Mouse (Mus musculus): Measurements from ENCODE around the gene Ciita.

Gene Ciita

DNA sequence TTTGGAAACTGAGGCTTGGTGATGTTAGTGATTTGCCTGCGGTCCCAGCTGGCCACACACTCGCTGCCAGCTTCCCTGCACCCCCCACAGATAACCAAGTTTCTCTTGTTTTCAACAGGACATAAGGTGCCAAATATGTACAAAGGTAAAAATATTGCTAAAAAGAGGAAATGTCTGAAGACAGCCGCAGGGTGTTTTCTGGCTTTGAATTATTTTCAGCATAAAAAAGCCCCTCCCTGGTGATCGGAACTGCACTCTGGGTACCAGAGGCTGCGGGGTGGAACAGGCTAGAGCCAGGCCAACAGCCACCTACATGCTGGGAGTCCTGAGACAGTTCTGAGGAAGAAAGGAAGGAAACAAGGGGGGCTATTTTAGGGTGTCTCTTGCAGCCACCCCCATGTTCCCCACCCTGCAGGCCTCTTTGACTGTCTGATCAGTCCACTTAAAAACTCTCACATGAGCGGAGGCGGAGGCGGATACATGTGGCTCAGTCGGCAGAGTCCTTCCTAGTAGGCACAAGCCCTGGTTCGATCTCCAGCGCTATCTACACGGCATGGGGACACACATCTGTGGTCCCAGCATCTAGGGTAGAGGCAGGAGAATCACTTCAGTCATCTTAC lies 36.2 kb downstream of the Ciita start:
- in situ Hi-C loops (cut with MseI, MboI), result loop anchor here (5.0 to 25.0 kb wide), 2 partner anchors 89 to 429 kb away; no protein-coding TSS in a partner anchor

DNA sequence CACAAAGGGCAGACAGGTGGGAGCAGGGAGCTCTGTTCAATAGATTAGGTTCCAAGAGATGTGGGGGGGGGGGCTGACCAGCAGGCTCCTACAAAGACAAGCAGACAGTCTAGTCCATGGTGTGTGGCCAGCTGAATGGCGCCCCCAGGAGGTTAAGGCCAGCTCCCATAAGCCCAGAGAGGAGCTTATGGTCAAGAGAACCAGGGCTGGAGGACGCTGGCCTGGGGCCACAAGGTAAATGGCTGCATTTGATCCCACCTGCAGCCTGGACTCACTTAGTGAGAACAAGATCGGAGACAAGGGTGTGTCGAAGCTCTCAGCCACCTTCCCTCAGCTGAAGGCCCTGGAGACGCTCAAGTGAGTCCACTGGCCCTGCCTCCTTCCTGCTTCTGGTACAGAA lies 38.2 kb downstream of the Ciita start:
- in situ Hi-C loops (cut with MseI, MboI), result loop anchor here (5.0 to 25.0 kb wide), 2 partner anchors 91 to 431 kb away; no protein-coding TSS in a partner anchor

DNA sequence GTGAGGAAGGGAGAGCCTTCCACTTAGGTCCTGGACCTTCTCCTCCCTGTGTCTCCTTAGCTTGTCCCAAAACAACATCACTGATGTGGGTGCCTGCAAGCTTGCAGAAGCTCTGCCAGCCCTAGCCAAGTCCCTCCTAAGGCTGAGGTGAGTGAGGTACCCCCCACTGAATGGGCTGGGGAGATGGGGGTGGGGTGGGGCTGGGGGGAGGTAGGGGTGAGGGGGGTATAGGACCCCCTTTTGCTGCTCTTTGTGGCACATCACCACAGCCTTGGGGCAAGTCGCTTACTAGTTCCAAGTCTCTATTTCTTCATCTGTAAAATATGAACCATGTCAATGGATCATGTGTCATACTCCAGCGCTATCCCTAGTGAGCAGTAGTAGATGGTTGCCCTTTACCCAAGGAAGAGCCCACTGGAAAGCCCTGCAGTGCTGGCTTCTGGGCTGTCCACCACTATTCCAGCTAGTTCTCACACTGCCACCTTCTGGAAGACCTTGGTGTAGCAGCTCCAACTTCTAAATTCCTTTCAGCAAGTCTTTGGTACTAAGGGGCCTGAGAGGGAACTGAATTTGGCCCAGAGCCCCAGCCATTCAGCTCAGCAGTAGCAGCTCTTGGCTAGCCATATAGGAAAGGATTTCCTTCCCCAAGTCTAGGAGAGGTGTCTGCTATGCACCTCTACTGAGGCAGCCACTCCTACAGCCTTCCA lies 41.2 kb downstream of the Ciita start:
- in situ Hi-C loops (cut with MseI, MboI), result loop anchor here (10.0 to 25.0 kb wide), 2 partner anchors 246 to 434 kb away; no protein-coding TSS in a partner anchor

DNA sequence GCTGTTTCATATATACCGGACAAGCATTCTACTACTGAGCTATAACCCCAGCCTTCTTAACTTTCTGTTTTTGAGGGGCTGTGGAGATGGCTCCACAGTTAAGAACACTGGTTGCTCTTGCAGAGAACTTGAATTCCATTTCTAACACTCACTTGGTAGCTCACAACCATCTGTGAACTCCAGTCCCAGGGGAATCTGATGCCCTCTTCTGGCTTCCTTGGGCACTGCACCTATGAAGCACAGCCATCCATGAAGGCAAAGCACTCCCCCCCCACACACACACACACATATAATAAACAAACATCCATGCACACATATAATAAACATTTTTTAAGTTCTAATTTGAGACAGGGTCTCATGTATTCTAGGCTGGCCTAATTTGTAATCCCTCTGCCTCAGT lies 43.0 kb downstream of the Ciita start:
- in situ Hi-C loops (cut with MseI, MboI), result loop anchor here (10.0 to 25.0 kb wide), 2 partner anchors 248 to 436 kb away; no protein-coding TSS in a partner anchor

DNA sequence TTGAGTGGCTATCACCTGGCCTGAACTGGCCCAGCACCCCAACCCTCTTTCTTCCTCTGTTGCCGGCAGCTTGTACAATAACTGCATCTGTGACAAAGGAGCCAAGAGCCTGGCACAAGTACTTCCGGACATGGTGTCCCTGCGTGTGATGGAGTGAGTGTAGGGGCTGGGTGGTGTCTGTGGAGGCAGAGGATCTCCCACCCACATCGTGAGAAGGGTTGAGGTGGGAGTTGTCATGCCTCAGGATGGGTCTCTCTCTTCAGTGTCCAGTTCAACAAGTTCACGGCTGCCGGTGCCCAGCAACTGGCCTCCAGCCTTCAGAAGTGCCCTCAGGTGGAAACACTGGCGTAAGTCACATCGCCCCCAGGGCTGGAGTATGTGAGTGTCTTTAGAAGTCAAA lies 43.8 kb downstream of the Ciita start:
- in situ Hi-C loops (cut with MseI, MboI), result loop anchor here (10.0 to 25.0 kb wide), 2 partner anchors 249 to 436 kb away; no protein-coding TSS in a partner anchor

DNA sequence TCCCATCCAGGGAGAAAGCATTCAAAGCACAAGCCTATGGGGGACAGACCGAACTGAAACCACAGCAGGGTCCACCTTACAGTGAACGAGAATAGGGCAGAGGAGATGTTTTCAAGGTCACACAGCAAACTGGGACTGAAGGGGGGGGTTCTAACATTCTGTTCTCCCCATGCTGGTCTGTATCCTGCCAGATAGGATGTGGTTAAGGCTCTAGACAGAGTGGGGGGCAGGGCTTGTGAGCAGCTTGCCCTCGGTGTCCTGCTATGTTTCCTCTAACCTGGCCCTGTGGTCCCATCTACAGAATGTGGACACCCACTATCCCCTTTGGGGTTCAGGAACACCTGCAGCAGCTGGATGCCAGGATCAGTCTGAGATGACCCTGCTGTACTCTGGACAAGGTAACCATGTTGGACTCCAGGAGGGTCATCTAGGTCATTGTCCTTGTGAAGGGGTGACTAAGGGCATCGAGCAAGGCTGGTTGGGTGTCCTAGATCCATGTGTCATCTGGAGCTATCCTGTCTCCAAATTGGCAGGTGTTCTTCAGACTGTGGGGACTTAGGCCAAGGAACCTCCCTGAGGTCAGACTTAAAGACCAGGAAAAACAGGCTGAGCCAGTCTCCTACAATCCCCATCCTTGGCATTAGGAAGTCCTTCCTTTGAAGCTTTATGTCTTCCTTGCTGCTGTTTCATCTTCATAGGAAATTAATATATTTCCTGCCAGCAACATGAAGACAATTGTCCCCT lies 45.2 kb downstream of the Ciita start:
- in situ Hi-C loops (cut with MseI, MboI), result loop anchor here (5.0 to 25.0 kb wide), 4 partner anchors 108 to 438 kb away; no protein-coding TSS in a partner anchor

DNA sequence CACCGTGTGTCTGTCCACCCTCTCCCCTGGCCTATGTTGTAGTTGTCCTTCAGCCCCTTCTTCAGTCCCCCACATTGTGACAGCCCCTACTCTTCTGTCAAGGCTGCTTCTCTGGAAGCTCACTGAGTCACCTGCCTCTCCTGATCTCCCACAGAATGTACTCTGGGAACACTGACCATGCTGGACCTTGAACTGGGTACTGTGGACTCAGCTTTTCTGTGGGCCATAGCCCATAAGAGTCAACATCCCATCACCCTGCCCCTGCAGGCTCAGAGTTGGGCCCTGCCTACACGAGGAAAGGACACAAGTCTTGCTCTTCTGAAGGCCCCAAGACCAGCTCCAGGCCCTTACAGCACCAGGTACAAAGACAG lies 45.7 kb downstream of the Ciita start:
- in situ Hi-C loops (cut with MseI, MboI), result loop anchor here (5.0 to 10.0 kb wide), 3 partner anchors 108 to 251 kb away; no protein-coding TSS in a partner anchor

DNA sequence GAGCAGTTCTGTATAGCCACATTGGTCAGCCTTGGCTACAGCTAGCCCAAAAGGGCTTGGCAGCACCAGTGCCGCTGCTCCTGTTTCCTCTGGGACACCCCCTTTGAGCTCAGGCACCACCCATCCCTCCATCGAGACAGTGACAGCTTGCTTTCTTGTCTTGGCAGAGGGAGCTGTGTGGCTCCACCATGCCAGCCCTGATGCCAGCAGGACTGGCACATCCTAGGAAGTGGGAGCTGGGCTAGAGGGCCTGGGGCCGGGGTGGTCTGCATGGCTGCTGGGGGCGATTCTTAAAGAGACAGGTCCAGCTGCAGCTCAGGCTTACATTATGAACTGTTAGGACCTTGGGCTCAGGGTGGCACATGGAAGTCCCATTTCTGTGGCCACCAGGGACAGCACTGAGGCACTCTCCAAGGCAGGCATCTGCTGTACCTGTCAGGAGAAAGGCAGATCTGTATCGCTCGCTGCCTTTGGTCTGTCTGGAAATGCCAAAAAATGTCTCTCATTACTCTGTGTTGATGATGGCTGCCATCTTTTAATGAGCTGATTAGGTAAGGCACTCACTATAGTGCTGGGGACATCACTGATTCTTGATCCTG lies 47.3 kb downstream of the Ciita start:
- in situ Hi-C loops (cut with MseI, MboI), result loop anchor here (5.0 to 10.0 kb wide), 3 partner anchors 110 to 252 kb away; no protein-coding TSS in a partner anchor

DNA sequence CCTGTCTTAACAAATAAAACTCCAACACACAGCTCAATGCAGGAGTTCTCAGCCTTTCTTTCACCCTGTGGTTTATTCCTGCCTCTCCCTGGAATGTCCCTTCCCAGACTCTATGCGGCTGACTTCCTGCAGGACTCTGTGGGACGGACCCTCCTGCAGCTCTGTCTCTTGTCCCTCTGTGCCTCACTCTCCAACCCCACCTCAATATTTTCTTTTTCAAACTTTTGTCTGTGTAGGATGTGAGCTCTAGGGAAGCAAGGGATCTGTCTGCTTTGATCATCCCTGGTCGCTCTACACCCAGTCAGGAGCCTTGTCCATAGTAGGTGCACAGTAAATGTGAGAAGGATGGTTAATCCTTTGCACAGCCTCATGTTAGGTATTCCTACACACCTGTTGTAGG lies 48.5 kb downstream of the Ciita start:
- in situ Hi-C loops (cut with MseI, MboI), result loop anchor here (5.0 to 10.0 kb wide), 3 partner anchors 111 to 254 kb away; no protein-coding TSS in a partner anchor

DNA sequence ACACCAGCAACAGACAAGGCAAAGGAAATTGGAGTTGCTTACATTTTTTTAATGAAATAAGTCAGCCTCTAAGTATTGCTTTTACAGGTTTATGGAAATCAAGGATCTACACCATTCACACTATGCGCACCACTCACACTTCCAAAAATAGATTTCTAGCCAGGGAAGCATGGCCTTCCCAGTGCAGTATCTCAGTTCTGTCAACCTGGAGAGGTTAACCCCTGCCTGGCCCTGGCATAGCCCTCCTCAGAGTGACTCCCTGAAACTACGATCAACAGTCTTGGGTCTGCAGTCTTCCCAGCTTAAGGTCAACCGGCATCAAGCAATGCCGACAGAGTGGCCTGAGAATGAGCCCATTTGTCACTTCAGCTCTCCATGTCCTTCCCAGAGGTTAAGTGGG lies 50.3 kb downstream of the Ciita start:
- in situ Hi-C loops (cut with MseI, MboI), result no loop called here

DNA sequence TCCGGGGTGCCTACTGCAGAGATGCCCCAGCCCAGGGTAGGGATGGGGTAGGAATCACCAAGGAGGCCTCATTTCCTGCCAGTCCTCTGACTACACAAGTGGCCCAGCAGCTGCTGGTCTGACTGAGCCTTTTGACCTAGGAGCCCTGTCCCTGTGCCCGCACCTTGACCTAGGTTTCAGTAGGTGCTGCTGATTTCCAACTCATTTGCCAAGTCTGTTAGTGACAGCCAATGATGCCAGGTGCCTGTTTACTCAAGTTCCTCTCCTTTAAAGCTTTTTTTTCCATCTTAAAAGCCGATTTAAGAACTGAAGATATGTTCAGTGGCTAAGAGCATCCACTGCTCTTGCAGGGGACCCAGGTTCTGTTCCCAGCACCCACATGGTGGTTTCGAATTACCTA lies 53.9 kb downstream of the Ciita start:
- in situ Hi-C loops (cut with MseI, MboI), result no loop called here

DNA sequence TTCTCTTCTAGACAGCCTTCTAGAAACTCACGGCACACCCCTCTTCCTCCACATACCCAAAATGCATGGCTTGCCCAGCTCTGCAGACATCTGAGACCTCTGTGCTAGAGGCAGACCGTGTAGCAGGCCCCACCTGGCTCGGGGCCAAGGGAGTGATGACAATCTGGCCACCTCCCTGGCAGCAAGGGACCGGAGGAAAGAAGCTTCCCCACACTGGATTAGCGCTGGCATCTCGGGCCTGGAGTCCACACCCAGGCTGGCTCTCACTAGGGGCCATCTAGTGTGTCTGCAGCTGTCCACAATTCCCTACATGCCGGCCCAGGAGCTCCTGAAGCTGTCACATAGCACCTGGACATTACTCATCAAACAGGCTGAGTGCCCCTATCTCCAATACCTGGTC lies 54.7 kb downstream of the Ciita start:
- in situ Hi-C loops (cut with MseI, MboI), result no loop called here

DNA sequence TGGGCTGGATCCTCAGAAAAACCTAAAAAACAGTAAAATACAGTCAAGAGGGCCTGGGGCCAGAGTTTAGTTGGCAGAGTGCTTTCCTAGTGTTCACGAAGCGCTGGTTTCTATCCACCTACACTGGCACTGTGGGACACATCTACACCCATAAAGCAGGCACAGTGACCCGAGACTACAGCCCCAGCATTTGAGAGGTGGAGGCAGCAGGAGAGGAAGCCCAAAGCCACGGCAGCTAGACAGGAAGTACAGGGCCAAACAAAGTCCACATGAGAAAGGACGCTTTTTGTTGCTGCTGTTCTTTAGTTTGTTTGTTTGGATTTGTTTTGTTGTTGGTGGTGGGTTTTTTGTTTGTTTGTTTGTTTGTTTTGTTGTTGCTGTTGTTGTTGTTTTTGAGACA lies 56.5 kb downstream of the Ciita start:
- in situ Hi-C loops (cut with MseI, MboI), result no loop called here

DNA sequence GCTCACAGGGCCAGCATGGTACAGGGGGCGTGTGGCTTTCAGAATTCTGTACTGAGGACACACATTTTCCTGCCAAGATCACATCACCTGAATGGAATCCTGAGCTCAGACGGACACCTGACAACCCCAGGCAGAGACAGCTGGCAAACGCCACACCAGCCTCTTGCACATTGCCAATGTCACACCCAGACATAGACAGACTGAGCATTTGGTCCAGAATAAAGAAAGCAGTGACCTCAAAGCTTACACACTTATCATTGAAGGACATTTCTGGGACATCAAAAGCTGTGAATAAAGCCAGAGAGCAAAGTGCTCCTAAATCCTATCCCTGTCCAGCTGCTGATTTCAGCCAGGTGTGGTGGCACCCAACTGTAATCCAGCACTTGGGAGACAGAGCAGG lies 57.1 kb downstream of the Ciita start:
- in situ Hi-C loops (cut with MseI, MboI), result no loop called here

DNA sequence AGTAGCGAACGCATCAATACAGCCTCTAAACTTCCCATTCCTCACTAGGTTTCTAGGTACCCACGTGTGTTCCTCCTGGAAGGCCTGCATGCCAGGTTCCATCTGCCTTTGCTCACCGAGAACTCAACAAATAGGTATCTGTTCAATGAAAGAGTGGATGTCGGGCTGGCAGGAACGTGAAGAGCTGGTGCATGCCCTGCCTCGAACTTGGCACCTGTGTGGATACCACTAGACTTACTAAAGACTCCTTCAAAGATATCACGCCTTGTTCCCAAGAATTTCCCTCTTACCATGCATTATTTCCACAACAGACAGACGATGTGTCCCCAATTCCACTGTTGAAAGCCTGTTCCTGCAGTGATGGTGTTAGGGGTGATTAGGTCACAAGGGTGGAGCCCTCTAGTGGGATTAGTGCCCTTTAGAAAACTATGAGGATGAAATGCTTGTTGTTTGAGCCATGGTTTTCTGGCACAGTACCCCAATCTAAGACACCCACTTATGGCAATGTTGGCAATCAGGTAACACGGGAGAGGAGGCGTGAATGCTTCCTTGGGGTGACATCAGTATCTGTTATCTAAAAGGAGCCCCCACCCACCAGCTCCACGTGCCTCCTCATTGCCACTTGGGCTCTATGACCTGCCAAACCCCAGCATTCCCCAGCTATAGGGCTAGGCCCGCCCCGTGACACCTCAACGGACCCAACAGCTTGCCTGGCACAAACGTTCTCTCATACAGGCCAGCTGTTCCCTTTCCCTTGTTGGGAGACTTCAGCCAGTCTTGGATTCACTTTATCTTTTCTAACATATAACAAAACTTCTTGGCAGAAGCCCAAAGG lies 61.1 kb downstream of the Ciita start:
- in situ Hi-C loops (cut with MseI, MboI), result no loop called here

DNA sequence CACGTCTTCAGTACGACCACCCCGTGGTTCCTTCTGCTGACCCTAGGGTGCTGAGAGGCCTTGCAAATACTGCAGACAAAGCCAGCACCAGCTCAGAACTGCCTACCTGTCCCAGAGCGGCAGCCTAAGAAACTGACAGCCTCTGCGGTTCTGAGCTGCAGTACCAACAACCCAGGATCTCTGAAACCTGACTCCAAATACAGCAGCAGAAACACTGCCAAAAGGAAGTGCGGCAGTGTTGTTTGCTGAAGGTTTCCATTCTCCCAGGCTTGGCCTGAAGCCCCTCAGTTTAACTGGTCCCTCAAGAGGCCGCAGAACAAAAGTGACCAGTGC lies 61.7 kb downstream of the Ciita start:
- in situ Hi-C loops (cut with MseI, MboI), result no loop called here

DNA sequence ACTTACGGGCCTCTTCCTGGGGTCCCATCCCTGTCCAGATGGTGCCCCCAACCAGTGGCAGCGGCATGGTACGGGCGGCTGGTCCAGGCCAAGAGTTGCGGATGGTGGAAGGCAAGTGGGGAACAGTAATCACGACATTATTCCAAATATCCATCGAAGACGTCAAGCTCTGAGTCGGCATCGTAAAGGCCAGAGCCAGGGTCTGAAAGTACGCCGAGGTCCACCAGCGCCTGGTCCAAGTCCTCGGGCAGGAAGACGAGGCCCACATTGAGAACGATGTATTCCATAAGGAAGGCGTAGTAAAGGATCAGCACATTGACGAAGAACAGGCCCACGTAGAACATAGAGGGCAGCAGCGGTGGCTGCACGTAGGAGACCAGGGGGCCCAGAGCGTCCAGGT lies 62.4 kb downstream of the Ciita start:
- in situ Hi-C loops (cut with MseI, MboI), result no loop called here

DNA sequence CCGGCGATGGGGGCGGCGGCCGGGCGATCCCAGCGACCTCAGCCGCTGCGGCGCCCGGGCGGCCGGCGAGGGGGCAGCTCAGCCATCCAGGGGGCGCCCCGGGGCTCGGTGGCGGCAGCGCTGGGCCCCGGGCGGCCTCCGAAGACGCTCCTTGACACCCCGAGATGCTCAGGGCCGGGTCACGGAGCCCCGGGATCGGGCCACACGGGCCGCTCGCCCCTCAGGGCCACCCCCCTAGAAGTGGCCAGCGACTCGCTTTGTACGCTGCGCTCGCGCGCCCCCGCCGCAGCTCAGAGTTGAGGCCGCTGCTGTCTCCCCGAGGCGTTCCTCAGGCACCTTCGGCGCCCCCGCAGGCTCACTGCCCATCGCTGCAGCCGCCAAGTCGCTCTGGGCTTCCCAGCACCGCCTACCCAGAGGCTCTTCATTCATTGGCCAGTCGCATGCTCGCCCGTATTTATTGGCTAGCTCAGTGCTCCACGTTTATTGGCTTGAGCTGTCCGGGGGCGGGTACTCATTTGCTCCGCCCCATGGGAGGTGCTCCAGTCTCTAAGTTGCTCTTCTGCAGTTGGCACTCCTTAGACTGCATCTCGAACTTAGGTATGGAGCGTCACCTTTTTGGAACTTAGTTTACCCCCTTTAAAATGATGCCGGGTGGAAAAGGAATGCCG lies 63.0 kb downstream of the Ciita start, which contains the start of gene Dexi:
Gene Dexi (minus strand): TSS at position 357 of the 668 bp plus-strand sequence.
- in situ Hi-C loops (cut with MseI, MboI), result no loop called here

DNA sequence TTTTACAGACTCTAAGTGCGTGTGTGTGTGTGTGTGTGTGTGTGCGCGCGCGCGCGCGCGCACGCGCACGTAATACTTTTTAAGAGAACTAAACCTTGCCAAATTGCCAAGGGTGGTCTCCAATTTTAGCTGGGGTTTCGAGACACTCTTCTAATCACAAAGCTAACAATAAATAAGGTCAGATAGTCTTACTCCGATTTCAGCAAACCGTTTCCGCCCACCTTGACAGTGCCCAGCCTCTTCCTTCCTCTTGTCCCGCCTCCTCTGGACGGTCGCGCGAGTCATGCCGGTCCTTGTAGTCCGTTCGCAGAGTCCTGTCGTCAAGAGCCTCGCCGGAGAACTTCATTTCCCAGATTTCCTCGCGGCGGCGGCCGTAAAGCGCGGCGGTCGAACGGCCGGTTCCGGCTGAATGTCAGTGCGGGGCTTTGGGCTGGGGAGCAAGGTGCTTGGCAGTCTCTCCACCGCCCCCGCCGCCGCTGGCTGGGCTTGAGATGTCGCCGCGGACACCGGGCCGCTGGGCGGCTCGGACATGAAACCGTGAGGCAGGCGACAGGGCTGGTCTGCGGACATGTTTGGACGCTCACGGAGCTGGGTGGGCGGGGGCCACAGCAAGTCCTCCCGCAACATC lies 65.2 kb downstream of the Ciita start, which contains the start of gene Clec16a:
Gene Clec16a (plus strand): TSS at position 345 of the 628 bp plus-strand sequence.
- in situ Hi-C loops (cut with MseI, MboI), result no loop called here

DNA sequence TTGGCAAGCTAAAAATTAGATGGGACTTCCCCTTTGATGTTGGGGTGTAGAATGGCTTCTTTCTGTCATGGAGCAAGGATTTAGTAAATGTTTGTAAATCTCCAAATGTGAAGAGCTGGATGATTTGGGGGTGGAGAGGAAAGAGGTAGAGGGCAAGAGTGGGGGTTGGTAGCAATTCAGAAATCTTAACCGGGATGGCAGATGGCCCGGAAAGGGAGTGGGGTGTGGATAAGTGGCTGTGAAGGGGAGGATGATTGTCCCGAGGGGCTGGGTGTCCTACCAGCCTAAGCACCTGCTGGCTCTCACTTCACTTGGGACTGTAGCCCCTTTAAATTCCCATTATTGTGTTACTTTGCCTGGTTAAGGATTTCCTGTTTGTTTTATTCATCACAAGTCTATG lies 67.0 kb downstream of the Ciita start:
- in situ Hi-C loops (cut with MseI, MboI), result no loop called here
